Mouse (Mus musculus): ENCODE results near the gene Dlg2. TPM values are rescaled to one million over a fixed set of nuclear protein-coding genes. Genes with fewer than 3 reads are reported as not detected.

The Dlg2 gene
- polyA plus RNA-seq, 1 experiment from 2014 or later = 18.6 TPM

DNA sequence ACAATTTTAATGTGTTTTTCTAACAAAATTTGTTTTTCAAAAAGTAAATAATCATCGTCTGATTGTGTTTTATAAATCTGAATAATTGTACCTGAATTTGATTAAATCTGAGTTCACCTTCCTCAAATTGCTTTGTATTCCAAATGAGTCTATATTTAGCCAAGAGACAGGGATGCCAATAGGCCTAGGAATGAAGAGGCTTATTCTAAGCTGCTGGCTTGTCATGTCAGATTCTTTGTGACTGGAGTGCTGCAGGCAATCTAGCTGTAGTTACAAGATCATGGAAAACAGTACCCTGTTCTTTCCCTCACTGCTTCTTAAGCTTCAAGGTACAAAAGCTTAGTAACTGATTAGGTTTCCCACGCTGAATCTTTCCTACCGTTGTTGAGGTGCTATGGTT is 811.9 kb downstream of the Dlg2 start:
- Histone ChIP-seq H3K9ac (no peak overlapping the region), H3K4me3 (no peak overlapping the region), H3K27ac (no peak overlapping the region), H3K36me3 (no peaks in the 10 kb centered on the region), H3K4me2 (no peak overlapping the region), H3K9me3 (no peaks in the 10 kb centered on the region), H3K4me1 (replicated peaks) (no peaks in the 10 kb centered on the region), H3K27me3 (no peaks in the 10 kb centered on the region)
- no peak for ATAC-seq (ENCODE audit: low FRiP score)
- 82% methylated on average over 3 of the region's 3 CpGs for WGBS

GRCm38 (mm10) chr7:91296127-91296526 is 819.7 kb downstream of the Dlg2 start:
- ATAC-seq (ENCODE audit: low FRiP score) = no peak
- Histone ChIP-seq H3K4me3 (no peak overlapping the region), H3K4me1 (replicated peaks) (no peaks in the 10 kb centered on the region), H3K9me3 (no peaks in the 10 kb centered on the region), H3K4me2 (no peak overlapping the region), H3K27me3 (no peaks in the 10 kb centered on the region), H3K36me3 (no peaks in the 10 kb centered on the region), H3K9ac (no peak overlapping the region), H3K27ac (no peak overlapping the region)
- WGBS = 79% methylated on average over 2 of the region's 2 CpGs

DNA sequence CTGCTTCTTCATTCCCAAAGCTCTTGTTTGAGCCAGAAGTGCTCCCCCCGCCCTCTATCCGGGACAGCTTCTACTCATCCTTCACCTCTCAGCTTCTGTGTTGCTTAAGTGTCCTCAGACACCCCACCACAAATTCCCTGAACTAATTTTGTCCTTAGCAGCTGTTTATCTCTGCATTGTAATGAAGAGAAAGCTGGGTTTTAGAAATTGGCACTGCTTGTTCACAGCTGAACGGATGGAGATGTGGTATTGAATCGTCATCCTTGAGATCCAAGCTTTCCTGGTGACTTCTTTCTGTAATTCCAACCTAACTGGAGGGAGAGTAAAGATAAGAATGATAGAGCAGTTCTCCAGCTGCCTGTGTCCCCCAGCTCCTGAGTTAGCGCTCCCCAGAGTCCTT is 834.7 kb downstream of the Dlg2 start:
- no peak for ATAC-seq (ENCODE audit: low FRiP score)

DNA sequence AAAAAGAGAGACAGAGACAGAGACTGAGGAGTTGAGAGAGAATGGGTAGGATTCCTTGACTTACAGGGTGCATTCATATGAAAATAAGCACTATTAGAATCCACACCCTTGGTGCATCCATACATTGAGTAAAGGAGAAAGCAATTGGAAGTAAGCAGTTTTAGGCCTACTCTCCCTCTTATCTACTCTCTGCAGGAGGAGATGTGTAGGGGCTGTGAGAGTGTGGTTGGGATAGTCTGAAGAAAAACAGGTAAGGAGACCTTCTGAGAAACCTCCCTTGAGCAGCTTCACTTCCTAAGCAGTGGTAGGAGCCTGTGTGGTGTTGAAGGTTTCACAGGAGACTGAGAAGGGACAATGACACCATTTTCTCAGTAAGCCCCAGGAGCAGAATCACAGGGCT is 868.6 kb downstream of the Dlg2 start:
- no peak overlapping the region for H3K9ac ChIP-seq
- no peaks in the 10 kb centered on the region for H3K4me1 ChIP-seq (replicated peaks)
- no peaks in the 10 kb centered on the region for H3K36me3 ChIP-seq
- no peak overlapping the region for H3K4me3 ChIP-seq
- H3K4me2 ChIP-seq = no peak overlapping the region
- ATAC-seq (ENCODE audit: low FRiP score) = no peak
- H3K27ac ChIP-seq = no peak overlapping the region
- no peaks in the 10 kb centered on the region for H3K27me3 ChIP-seq
- no peaks in the 10 kb centered on the region for H3K9me3 ChIP-seq

More for the DNA sequence above, 834.7 kb downstream of the Dlg2 start:
- Histone ChIP-seq H3K9me3 (no peaks in the 10 kb centered on the region), H3K27me3 (no peaks in the 10 kb centered on the region), H3K4me2 (no peak overlapping the region), H3K27ac (no peak overlapping the region), H3K4me3 (no peak overlapping the region), H3K4me1 (replicated peaks) (no peaks in the 10 kb centered on the region), H3K9ac (no peak overlapping the region), H3K36me3 (no peaks in the 10 kb centered on the region)
- 86% methylated on average over 5 of the region's 5 CpGs for WGBS

GRCm38 (mm10) chr7:91369821-91370321 is 893.4 kb downstream of the Dlg2 start:
- 63% methylated on average over 10 of the region's 10 CpGs for WGBS
- no peak overlapping the region for H3K4me3 ChIP-seq
- no peaks in the 10 kb centered on the region for H3K4me1 ChIP-seq (replicated peaks)
- no peak overlapping the region for H3K27ac ChIP-seq
- no peaks in the 10 kb centered on the region for H3K36me3 ChIP-seq
- ATAC-seq (ENCODE audit: low FRiP score) = no peak
- no peak overlapping the region for H3K4me2 ChIP-seq
- no peaks in the 10 kb centered on the region for H3K9me3 ChIP-seq
- no peaks in the 10 kb centered on the region for H3K27me3 ChIP-seq
- no peak overlapping the region for H3K9ac ChIP-seq

GRCm38 (mm10) chr7:91382281-91382680 is 905.8 kb downstream of the Dlg2 start:
- 85% methylated on average over 3 of the region's 3 CpGs for WGBS
- Histone ChIP-seq H3K9me3 (no peaks in the 10 kb centered on the region), H3K27me3 (no peaks in the 10 kb centered on the region), H3K27ac (no peak overlapping the region), H3K4me2 (no peak overlapping the region), H3K4me3 (no peak overlapping the region), H3K9ac (no peak overlapping the region), H3K4me1 (replicated peaks) (no peaks in the 10 kb centered on the region), H3K36me3 (no peaks in the 10 kb centered on the region)
- ATAC-seq (ENCODE audit: low FRiP score) = no peak

- H3K9ac ChIP-seq = no peak overlapping the region
- H3K27me3 ChIP-seq = no peaks in the 10 kb centered on the region
- WGBS = 48% methylated on average over 1 of the region's 1 CpGs
- H3K4me3 ChIP-seq = no peak overlapping the region
- H3K36me3 ChIP-seq = no peaks in the 10 kb centered on the region
- no peaks in the 10 kb centered on the region for H3K4me1 ChIP-seq (replicated peaks)
- peak; percentile 36; the same call in 1 of the 2 replicates for ATAC-seq (ENCODE audit: low FRiP score)
- no peak overlapping the region for H3K27ac ChIP-seq
- H3K9me3 ChIP-seq = no peaks in the 10 kb centered on the region
- H3K4me2 ChIP-seq = no peak overlapping the region
Measured at GRCm38 (mm10) chr7:91383873-91384272, 907.4 kb downstream of the Dlg2 start.

DNA sequence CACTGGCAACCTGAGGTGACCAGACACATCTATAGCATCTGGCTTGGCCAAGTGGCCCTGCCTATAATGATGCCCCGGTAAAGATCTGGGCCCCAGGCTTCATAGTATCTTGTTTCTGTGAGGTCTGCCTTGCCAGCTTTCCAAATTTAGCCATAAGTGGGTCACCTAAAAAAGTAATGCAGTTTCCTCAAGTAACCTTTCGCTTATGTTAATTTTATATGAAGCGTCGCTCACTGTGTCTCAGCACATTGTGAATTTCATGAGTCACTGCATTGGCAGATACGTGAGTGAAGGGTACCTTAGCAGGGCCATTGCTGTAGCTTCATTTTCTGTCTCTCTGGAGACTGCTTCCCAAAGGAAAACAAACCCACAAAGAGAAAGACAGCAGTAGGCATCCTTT is 912.8 kb downstream of the Dlg2 start:
- Histone ChIP-seq H3K27me3 (no peaks in the 10 kb centered on the region), H3K9me3 (no peaks in the 10 kb centered on the region)
- WGBS = 78% methylated on average over 5 of the region's 5 CpGs

GRCm38 (mm10) chr7:91397827-91398226 is 921.4 kb downstream of the Dlg2 start:
- Histone ChIP-seq H3K9me3 (no peaks in the 10 kb centered on the region), H3K4me1 (replicated peaks) (no peaks in the 10 kb centered on the region), H3K9ac (no peak overlapping the region), H3K36me3 (no peaks in the 10 kb centered on the region), H3K4me2 (no peak overlapping the region), H3K27me3 (no peaks in the 10 kb centered on the region), H3K4me3 (no peak overlapping the region), H3K27ac (no peak overlapping the region)
- ATAC-seq (ENCODE audit: low FRiP score) = no peak
- WGBS = 19% methylated on average over 3 of the region's 3 CpGs

More for the DNA sequence above, 912.8 kb downstream of the Dlg2 start:
- Histone ChIP-seq H3K27ac (no peak overlapping the region), H3K4me3 (no peak overlapping the region), H3K4me2 (no peak overlapping the region), H3K4me1 (replicated peaks) (no peaks in the 10 kb centered on the region), H3K9ac (no peak overlapping the region), H3K36me3 (no peaks in the 10 kb centered on the region)
- ATAC-seq (ENCODE audit: low FRiP score) = no peak

GRCm38 (mm10) chr7:91412109-91412508 is 935.6 kb downstream of the Dlg2 start:
- Histone ChIP-seq H3K27me3 (no peaks in the 10 kb centered on the region), H3K4me1 (replicated peaks) (no peaks in the 10 kb centered on the region), H3K4me2 (no peak overlapping the region), H3K27ac (no peak overlapping the region), H3K36me3 (no peaks in the 10 kb centered on the region), H3K9ac (no peak overlapping the region), H3K9me3 (no peaks in the 10 kb centered on the region), H3K4me3 (no peak overlapping the region)
- ATAC-seq (ENCODE audit: low FRiP score) = no peak
- WGBS = 85% methylated on average over 5 of the region's 5 CpGs

- WGBS = 90% methylated on average over 2 of the region's 2 CpGs
- Histone ChIP-seq H3K4me2 (no peak overlapping the region), H3K4me3 (no peak overlapping the region), H3K27me3 (no peaks in the 10 kb centered on the region), H3K4me1 (replicated peaks) (no peaks in the 10 kb centered on the region), H3K36me3 (no peaks in the 10 kb centered on the region), H3K9me3 (no peaks in the 10 kb centered on the region), H3K27ac (no peak overlapping the region), H3K9ac (no peak overlapping the region)
- ATAC-seq (ENCODE audit: low FRiP score) = no peak
Measured at GRCm38 (mm10) chr7:91414150-91414549, 937.7 kb downstream of the Dlg2 start.

DNA sequence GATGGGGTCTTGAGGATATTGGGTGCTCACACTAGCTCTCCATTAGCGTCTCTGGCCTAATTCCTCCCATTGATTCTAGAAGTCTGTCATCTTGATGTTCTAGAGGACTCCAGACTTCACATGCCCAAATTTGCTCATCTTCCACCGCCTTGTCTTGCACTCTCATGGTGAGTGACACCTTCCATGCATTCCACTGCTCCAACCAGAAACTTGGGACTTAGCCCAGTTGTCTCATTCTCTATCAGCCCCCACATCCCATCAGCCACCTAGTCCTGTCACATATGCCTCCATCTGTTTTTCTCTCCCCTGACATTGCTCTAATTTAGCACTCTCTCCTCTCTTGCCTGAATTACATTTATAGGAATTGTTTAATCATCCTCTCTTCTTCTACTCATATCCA is 938.3 kb downstream of the Dlg2 start:
- ATAC-seq (ENCODE audit: low FRiP score) = no peak
- H3K9ac ChIP-seq = no peak overlapping the region
- WGBS = 86% methylated on average over 2 of the region's 2 CpGs

GRCm38 (mm10) chr7:91420215-91420614 is 943.7 kb downstream of the Dlg2 start:
- no peak overlapping the region for H3K9ac ChIP-seq
- no peak overlapping the region for H3K4me3 ChIP-seq
- H3K36me3 ChIP-seq = no peaks in the 10 kb centered on the region
- no peaks in the 10 kb centered on the region for H3K27me3 ChIP-seq
- H3K9me3 ChIP-seq = no peaks in the 10 kb centered on the region
- 90% methylated on average over 4 of the region's 4 CpGs for WGBS
- no peak for ATAC-seq (ENCODE audit: low FRiP score)
- no peak overlapping the region for H3K4me2 ChIP-seq
- no peak overlapping the region for H3K27ac ChIP-seq
- no peaks in the 10 kb centered on the region for H3K4me1 ChIP-seq (replicated peaks)

More for the DNA sequence above, 938.3 kb downstream of the Dlg2 start:
- H3K27me3 ChIP-seq = no peaks in the 10 kb centered on the region
- H3K36me3 ChIP-seq = no peaks in the 10 kb centered on the region
- no peaks in the 10 kb centered on the region for H3K4me1 ChIP-seq (replicated peaks)
- H3K27ac ChIP-seq = no peak overlapping the region
- no peaks in the 10 kb centered on the region for H3K9me3 ChIP-seq
- H3K4me2 ChIP-seq = no peak overlapping the region
- H3K4me3 ChIP-seq = no peak overlapping the region
